Mouse (Mus musculus): ENCODE measurements around the gene Itpkb. TPM values are rescaled to one million over a fixed set of nuclear protein-coding genes. Genes with fewer than 3 reads are reported as not detected.

The Itpkb gene
- polyA plus RNA-seq, 1 experiment = 19.9 TPM

- no peak for DNase-seq (ENCODE audit: low read depth)
These were observed 67.4 kb downstream of the Itpkb start for GRCm38 (mm10) chr1:180397734-180398133.

GRCm38 (mm10) chr1:180398446-180398845 lies 68.2 kb downstream of the Itpkb start:
- DNase-seq (ENCODE audit: low read depth) = no peak

- no peak for DNase-seq (ENCODE audit: low read depth)
These were observed 70.6 kb downstream of the Itpkb start for GRCm38 (mm10) chr1:180400691-180401455.

- no peak for DNase-seq (ENCODE audit: low read depth)
These were observed 71.4 kb downstream of the Itpkb start for GRCm38 (mm10) chr1:180401725-180402124.

- DNase-seq (ENCODE audit: low read depth) = no peak
These were observed 72.3 kb downstream of the Itpkb start for GRCm38 (mm10) chr1:180402481-180403081.

GRCm38 (mm10) chr1:180403357-180403693 lies 73.0 kb downstream of the Itpkb start:
- no peak for DNase-seq (ENCODE audit: low read depth)

GRCm38 (mm10) chr1:180403694-180404606 lies 73.7 kb downstream of the Itpkb start:
- no peak for DNase-seq (ENCODE audit: low read depth)

- no peak for DNase-seq (ENCODE audit: low read depth)
These were observed 74.4 kb downstream of the Itpkb start for GRCm38 (mm10) chr1:180404706-180405105.

- DNase-seq (ENCODE audit: low read depth) = no peak
These were observed 75.5 kb downstream of the Itpkb start for GRCm38 (mm10) chr1:180405576-180406335.

- DNase-seq (ENCODE audit: low read depth) = no peak
These were observed 76.2 kb downstream of the Itpkb start for GRCm38 (mm10) chr1:180406336-180407035.

- DNase-seq (ENCODE audit: low read depth) = no peak
These were observed 76.9 kb downstream of the Itpkb start for GRCm38 (mm10) chr1:180407171-180407671.

- no peak for DNase-seq (ENCODE audit: low read depth)
These were observed 77.7 kb downstream of the Itpkb start for GRCm38 (mm10) chr1:180407727-180408719.

GRCm38 (mm10) chr1:180408832-180409231 lies 78.5 kb downstream of the Itpkb start:
- DNase-seq (ENCODE audit: low read depth) = no peak

GRCm38 (mm10) chr1:180409771-180410170 lies 79.5 kb downstream of the Itpkb start:
- DNase-seq (ENCODE audit: low read depth) = no peak

- DNase-seq (ENCODE audit: low read depth) = no peak
These were observed 80.0 kb downstream of the Itpkb start for GRCm38 (mm10) chr1:180410306-180410705.

- DNase-seq (ENCODE audit: low read depth) = no peak
These were observed 84.8 kb downstream of the Itpkb start for GRCm38 (mm10) chr1:180415064-180415463.

- DNase-seq (ENCODE audit: low read depth) = no peak
These were observed 85.6 kb downstream of the Itpkb start for GRCm38 (mm10) chr1:180415836-180416235.

- no peak for DNase-seq (ENCODE audit: low read depth)
These were observed 86.8 kb downstream of the Itpkb start for GRCm38 (mm10) chr1:180417118-180417517.

- no peak for DNase-seq (ENCODE audit: low read depth)
These were observed 88.8 kb downstream of the Itpkb start for GRCm38 (mm10) chr1:180419059-180419458.

Data from gonadal fat pad, adult 2 months (tissue).